Mouse (Mus musculus): ENCODE measurements at regions not wholly inside any gene's neighbourhood (a gene's known extent, or its start where the extent isn't known, plus 50 kb on each side); places are given as distances from the start of the nearest gene placed in this dataset.

- 68% methylated on average over 4 of the region's 4 CpGs for WGBS
- DNase-seq (ENCODE audit: low read depth, low spot score): no peak
These were observed 88.9 kb upstream of the Gm26897 start for GRCm38 (mm10) chr5:111644788-111645187.

- DNase-seq (ENCODE audit: low read depth, low spot score): no peak
- WGBS: 79% methylated on average over 6 of the region's 6 CpGs
These were observed 86.0 kb upstream of the Gm26897 start for GRCm38 (mm10) chr5:111647686-111648200.

- no peak for DNase-seq (ENCODE audit: low read depth, low spot score)
- 43% methylated on average over 7 of the region's 7 CpGs for WGBS
These were observed 85.2 kb upstream of the Gm26897 start for GRCm38 (mm10) chr5:111648481-111648880.

GRCm38 (mm10) chr5:111649012-111649411 is 84.7 kb upstream of the Gm26897 start:
- no peak for DNase-seq (ENCODE audit: low read depth, low spot score)
- 40% methylated on average over 10 of the region's 10 CpGs for WGBS

GRCm38 (mm10) chr5:111652472-111652871 is 81.3 kb upstream of the Gm26897 start:
- WGBS: 54% methylated on average over 2 of the region's 2 CpGs
- DNase-seq (ENCODE audit: low read depth, low spot score): no peak

- no peak for DNase-seq (ENCODE audit: low read depth, low spot score)
- WGBS: 73% methylated on average over 2 of the region's 2 CpGs
These were observed 77.3 kb upstream of the Gm26897 start for GRCm38 (mm10) chr5:111656436-111656835.

- WGBS: 47% methylated on average over 3 of the region's 3 CpGs
- DNase-seq (ENCODE audit: low read depth, low spot score): no peak
These were observed 75.8 kb upstream of the Gm26897 start for GRCm38 (mm10) chr5:111657759-111658429.

- WGBS: 88% methylated on average over 3 of the region's 3 CpGs
- no peak for DNase-seq (ENCODE audit: low read depth, low spot score)
These were observed 74.5 kb upstream of the Gm26897 start for GRCm38 (mm10) chr5:111659229-111659628.

- DNase-seq (ENCODE audit: low read depth, low spot score): no peak
- WGBS: 89% methylated on average over 10 of the region's 10 CpGs
These were observed 73.3 kb upstream of the Gm26897 start for GRCm38 (mm10) chr5:111660447-111660846.

GRCm38 (mm10) chr5:111660968-111661367 is 72.8 kb upstream of the Gm26897 start:
- no peak for DNase-seq (ENCODE audit: low read depth, low spot score)
- 82% methylated on average over 6 of the region's 6 CpGs for WGBS

- WGBS: 71% methylated on average over 12 of the region's 12 CpGs
- no peak for DNase-seq (ENCODE audit: low read depth, low spot score)
These were observed 71.8 kb upstream of the Gm26897 start for GRCm38 (mm10) chr5:111661971-111662370.

- DNase-seq (ENCODE audit: low read depth, low spot score): no peak
- WGBS: 93% methylated on average over 7 of the region's 7 CpGs
These were observed 69.9 kb upstream of the Gm26897 start for GRCm38 (mm10) chr5:111663831-111664230.

- 67% methylated on average over 19 of the region's 19 CpGs for WGBS
- DNase-seq (ENCODE audit: low read depth, low spot score): no peak
These were observed 68.3 kb upstream of the Gm26897 start for GRCm38 (mm10) chr5:111665406-111665805.

GRCm38 (mm10) chr5:111666007-111666406 is 67.7 kb upstream of the Gm26897 start:
- WGBS: 74% methylated on average over 8 of the region's 8 CpGs
- no peak for DNase-seq (ENCODE audit: low read depth, low spot score)

- no peak for DNase-seq (ENCODE audit: low read depth, low spot score)
- 70% methylated on average over 3 of the region's 3 CpGs for WGBS
These were observed 65.8 kb upstream of the Gm26897 start for GRCm38 (mm10) chr5:111667901-111668300.

GRCm38 (mm10) chr5:111669139-111669538 is 64.6 kb upstream of the Gm26897 start:
- DNase-seq (ENCODE audit: low read depth, low spot score): no peak

- 33% methylated on average over 6 of the region's 6 CpGs for WGBS
- DNase-seq (ENCODE audit: low read depth, low spot score): no peak
These were observed 62.0 kb upstream of the Gm26897 start for GRCm38 (mm10) chr5:111671762-111672161.

GRCm38 (mm10) chr5:111674976-111675672 is 58.6 kb upstream of the Gm26897 start:
- DNase-seq (ENCODE audit: low read depth, low spot score): no peak
- WGBS: 34% methylated on average over 6 of the region's 6 CpGs

GRCm38 (mm10) chr5:111675673-111676261 is 58.0 kb upstream of the Gm26897 start:
- DNase-seq (ENCODE audit: low read depth, low spot score): peak; percentile 21

GRCm38 (mm10) chr5:111677847-111678311 is 55.8 kb upstream of the Gm26897 start:
- WGBS: 61% methylated on average over 6 of the region's 6 CpGs
- DNase-seq (ENCODE audit: low read depth, low spot score): no peak

More at GRCm38 (mm10) chr5:111675673-111676261, 58.0 kb upstream of the Gm26897 start:
- 9% methylated on average over 8 of the region's 8 CpGs for WGBS

- 51% methylated on average over 1 of the region's 1 CpGs for WGBS
- DNase-seq (ENCODE audit: low read depth, low spot score): no peak
These were observed 55.2 kb upstream of the Gm26897 start for GRCm38 (mm10) chr5:111678496-111678895.
